Mouse (Mus musculus) forebrain, embryonic 10.5 days (tissue): ENCODE results near the gene Gm10645. TPM values are rescaled to one million over a fixed set of nuclear protein-coding genes. Genes with fewer than 3 reads are reported as not detected.

Experiments used
- DNase-seq: peaks from one replicate; pipeline ENCODE4 v3.0.0-alpha.2; 2017; ENCODE audit warnings: low spot score; ENCODE audit errors: extremely low spot score
- H3K27ac ChIP-seq: fragments of 300-500 bp; sonication (generic); 2 replicates; pipeline ENCODE4 v1.5.1; 2016; ENCODE audit warnings: mild to moderate bottlenecking
- H3K27me3 ChIP-seq: fragments of 300-500 bp; sonication (generic); 2 replicates; pipeline ENCODE4 v1.6.1; 2016; ENCODE audit warnings: mild to moderate bottlenecking; ENCODE audit not compliant: poor library complexity, severe bottlenecking
- H3K36me3 ChIP-seq: fragments of 300-500 bp; sonication (generic); replicated peaks from 2 replicates; pipeline ENCODE4 v1.6.1; 2016; ENCODE audit warnings: mild to moderate bottlenecking, moderate library complexity
- H3K4me1 ChIP-seq: fragments of 300-500 bp; sonication (generic); 2 replicates; pipeline ENCODE4 v1.6.1; 2016
- H3K4me3 ChIP-seq: fragments of 300-500 bp; sonication (generic); 2 replicates; pipeline ENCODE4 v1.5.1; 2016; ENCODE audit warnings: mild to moderate bottlenecking, moderate library complexity
- H3K9me3 ChIP-seq: fragments of 300-500 bp; sonication (generic); 2 replicates; pipeline ENCODE4 v1.6.1; 2016; ENCODE audit warnings: mild to moderate bottlenecking, moderate library complexity
- WGBS: fragments of 180-500 bp; shearing (Covaris S2); methylation state at CpG from one replicate; pipeline ENCODE4 v1.1.7; 2016; 5-methylcytosine and 5-hydroxymethylcytosine counted together
- polyA plus RNA-seq: library from polyadenylated mRNA; unstranded; fragments of >200 nt; fragmentation: Nextera tagmentation; extraction: Ambion mirVana; gene quantifications from 2 replicates; pipeline ENCODE4 v1.2.1, GENCODE M21; 2016

Gm10645 gene
- polyA plus RNA-seq, 1 experiment from 2014 or later, result 1.4 TPM

DNA sequence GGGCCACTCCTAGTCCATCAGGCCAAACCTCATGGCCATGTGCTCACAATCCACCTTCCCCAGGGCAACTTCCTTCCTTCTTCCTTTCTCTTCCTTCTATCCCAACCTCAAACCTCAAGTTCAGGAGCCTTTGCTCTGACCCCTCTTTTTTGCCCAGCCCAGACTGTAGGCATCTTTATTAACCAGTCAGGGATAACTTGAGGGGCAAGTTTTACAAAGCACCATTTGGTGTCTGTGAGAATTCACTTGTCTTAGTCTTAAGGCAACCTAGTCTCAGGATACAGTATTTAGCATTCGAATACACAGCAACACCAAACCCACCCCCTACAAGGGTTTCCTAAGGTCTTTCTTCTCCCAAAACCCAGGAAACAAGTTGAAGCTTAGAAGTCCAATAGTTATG, 6.4 kb downstream of the Gm10645 start:
- Histone ChIP-seq H3K9me3 (no peaks in the 10 kb centered on the region), H3K27ac (no peak overlapping the region), H3K4me1 (peaks cover 2% of the 10 kb centered on the region), H3K4me3 (no peak overlapping the region), H3K27me3 (no peaks in the 10 kb centered on the region), H3K36me3 (no peaks in the 10 kb centered on the region)
- 54% methylated on average over 1 of the region's 1 CpGs for WGBS
- no peak for DNase-seq

DNA sequence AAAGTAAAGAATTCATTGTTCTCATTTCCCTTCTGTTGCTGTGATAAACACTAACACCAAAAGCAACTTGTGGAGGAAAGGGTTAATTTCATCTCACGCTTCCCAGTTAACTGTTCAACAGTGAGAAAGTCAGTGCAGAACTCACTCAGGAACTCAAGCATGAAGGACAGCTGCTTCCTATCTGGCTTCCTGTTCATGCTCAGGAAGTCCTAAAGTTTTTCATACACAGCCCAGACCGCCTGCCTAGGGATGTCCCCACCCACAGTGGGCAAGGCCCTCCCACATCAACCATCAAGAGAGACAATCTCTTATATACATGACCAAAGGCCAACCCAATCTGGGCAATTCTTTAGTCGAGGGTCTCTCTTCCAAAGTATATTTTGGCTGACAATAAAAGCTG, 7.0 kb downstream of the Gm10645 start:
- 75% methylated on average over 3 of the region's 3 CpGs for WGBS
- H3K4me1 ChIP-seq, result no peaks in the 10 kb centered on the region
- H3K9me3 ChIP-seq, result no peaks in the 10 kb centered on the region
- no peak overlapping the region for H3K27ac ChIP-seq
- no peaks in the 10 kb centered on the region for H3K27me3 ChIP-seq
- DNase-seq, result no peak
- H3K4me3 ChIP-seq, result no peak overlapping the region
- H3K36me3 ChIP-seq, result no peaks in the 10 kb centered on the region

DNA sequence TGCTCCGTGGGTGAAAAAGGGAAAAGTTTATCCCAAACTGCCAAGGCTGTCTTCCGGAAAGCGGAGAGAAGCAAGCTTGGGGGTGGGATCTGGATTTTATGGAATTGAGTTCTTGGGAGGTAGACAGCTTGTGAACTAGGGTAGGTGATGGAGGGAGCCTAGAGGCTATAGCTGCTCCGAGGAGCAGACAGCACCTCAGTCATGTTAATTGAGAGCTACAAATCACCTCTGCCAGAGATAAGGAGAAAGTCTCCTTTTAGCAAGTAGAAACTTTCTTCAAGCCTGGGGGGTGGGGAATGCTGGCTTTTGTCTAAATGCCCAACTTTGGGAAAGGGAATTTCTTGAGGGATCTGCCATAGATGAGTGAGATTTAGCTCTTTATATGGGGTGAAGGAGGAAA, 10.9 kb downstream of the Gm10645 start:
- DNase-seq, result no peak
- no peaks in the 10 kb centered on the region for H3K27me3 ChIP-seq
- no peaks in the 10 kb centered on the region for H3K9me3 ChIP-seq
- H3K4me1 ChIP-seq, result no peaks in the 10 kb centered on the region
- no peak overlapping the region for H3K4me3 ChIP-seq
- WGBS, result 50% methylated on average over 4 of the region's 4 CpGs
- no peaks in the 10 kb centered on the region for H3K36me3 ChIP-seq
- no peak overlapping the region for H3K27ac ChIP-seq

DNA sequence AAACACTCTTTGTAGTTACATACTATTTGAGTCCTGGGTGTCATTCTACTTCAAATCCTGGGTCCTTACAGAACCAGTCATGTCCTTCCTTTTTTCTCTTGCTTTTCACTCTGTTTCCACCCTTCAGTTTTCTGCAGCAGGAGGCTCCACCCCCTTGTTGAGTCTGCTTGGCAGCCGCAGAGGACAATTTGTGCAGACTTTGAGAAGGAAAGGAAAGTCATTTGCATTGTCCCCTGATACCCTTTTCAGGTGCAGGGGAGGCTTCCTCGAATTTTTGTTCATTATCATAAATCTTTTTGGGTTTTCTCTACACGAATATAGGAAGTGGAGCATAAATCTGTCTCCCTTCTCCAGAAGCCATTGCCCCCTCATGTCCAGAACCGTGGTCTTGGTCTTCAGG, 13.5 kb downstream of the Gm10645 start:
- no peaks in the 10 kb centered on the region for H3K9me3 ChIP-seq
- H3K4me1 ChIP-seq, result no peaks in the 10 kb centered on the region
- no peaks in the 10 kb centered on the region for H3K27me3 ChIP-seq
- WGBS, result 81% methylated on average over 4 of the region's 4 CpGs
- H3K36me3 ChIP-seq, result no peaks in the 10 kb centered on the region
- no peak overlapping the region for H3K27ac ChIP-seq
- H3K4me3 ChIP-seq, result no peak overlapping the region
- no peak for DNase-seq

DNA sequence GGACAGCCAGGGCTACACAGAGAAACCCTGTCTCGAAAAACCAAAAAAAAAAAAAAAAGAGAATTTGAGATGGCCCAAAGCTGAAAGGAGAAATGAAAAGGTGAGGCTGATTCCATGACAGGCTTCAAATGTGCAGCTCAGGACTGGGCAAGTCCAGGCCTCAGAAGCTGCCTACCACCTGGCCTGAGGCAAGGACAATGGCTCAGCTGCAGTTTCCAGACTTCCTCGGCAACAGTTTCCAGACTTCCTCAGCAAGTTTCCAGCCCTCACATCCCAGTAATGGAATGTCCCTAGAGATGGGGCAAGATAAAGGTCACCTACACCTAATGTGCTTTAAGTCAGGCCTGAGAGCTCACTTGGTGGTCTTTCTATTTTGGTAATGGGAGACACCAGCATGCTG, 13.9 kb downstream of the Gm10645 start:
- no peak overlapping the region for H3K27ac ChIP-seq
- DNase-seq, result no peak
- H3K9me3 ChIP-seq, result no peaks in the 10 kb centered on the region
- H3K4me3 ChIP-seq, result no peak overlapping the region
- H3K27me3 ChIP-seq, result no peaks in the 10 kb centered on the region
- H3K36me3 ChIP-seq, result no peaks in the 10 kb centered on the region
- no peaks in the 10 kb centered on the region for H3K4me1 ChIP-seq
- WGBS, result 73% methylated on average over 2 of the region's 2 CpGs

DNA sequence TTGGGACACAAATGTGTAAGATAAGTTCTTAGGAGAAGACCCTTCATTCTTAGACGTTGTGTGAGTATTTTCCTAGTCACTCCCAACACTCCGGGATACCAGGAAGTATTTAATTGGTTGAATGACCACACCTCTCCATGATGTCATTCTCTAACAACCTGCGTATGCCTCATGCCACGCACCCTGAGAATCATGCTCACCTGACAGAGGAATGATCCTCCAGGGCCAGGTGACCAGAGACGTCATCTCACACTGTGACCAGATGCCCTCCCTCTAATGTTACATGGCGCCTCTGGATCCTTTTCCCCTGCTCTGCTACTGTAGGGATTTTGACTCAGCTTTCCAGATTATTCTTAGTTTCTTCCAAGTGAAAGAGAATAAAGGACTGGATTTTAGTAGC, 16.8 kb downstream of the Gm10645 start:
- no peak for DNase-seq
- no peak overlapping the region for H3K4me3 ChIP-seq
- no peaks in the 10 kb centered on the region for H3K36me3 ChIP-seq
- WGBS, result 94% methylated on average over 6 of the region's 6 CpGs
- H3K27me3 ChIP-seq, result no peaks in the 10 kb centered on the region
- peaks cover 5% of the 10 kb centered on the region; the same call in 1 of the 2 replicates for H3K9me3 ChIP-seq
- no peak overlapping the region for H3K27ac ChIP-seq
- H3K4me1 ChIP-seq, result no peaks in the 10 kb centered on the region

DNA sequence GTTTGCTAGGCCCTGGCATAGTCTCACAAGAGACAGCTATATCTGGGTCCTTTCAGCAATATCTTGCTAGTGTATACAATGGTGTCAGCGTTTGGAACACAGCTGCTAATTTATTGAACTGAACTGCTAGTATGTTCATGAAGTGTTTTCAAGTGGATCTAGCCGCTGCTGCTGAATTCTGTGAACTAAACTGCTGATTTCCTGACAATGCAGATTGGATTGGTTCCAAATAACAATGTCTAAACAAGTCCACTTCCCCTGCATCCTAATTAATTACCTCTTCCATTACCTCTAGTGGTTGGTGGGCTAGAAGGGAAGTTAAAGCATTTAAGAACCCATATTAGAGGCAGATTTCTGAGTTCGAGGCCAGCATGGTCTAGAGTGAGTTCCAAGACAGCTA, 20.5 kb downstream of the Gm10645 start:
- H3K9me3 ChIP-seq, result peaks cover 5% of the 10 kb centered on the region; the same call in 1 of the 2 replicates
- 88% methylated on average over 3 of the region's 3 CpGs for WGBS
- H3K27ac ChIP-seq, result no peak overlapping the region
- no peaks in the 10 kb centered on the region for H3K4me1 ChIP-seq
- H3K27me3 ChIP-seq, result no peaks in the 10 kb centered on the region
- H3K4me3 ChIP-seq, result no peak overlapping the region
- H3K36me3 ChIP-seq, result no peaks in the 10 kb centered on the region
- no peak for DNase-seq

DNA sequence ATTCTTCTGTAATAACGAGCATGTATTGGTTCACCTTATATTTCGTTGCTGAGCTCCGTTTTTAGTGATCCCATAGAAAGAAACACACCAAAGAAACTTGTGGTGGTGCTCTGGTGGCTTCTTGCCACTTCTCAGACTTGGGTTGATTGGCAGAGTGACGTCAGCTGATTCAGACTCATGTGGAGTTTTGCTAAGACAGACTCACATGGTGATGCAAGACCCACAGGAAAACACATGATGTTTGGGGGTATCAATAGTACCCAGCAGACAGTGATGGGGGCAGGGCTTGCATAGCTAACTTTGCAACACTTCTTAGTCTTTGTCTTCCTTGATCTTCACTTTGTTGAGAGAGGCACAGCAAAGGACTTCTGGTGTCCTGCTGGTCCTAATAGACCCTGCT, 21.4 kb downstream of the Gm10645 start:
- Histone ChIP-seq H3K4me1 (no peaks in the 10 kb centered on the region), H3K27me3 (no peaks in the 10 kb centered on the region), H3K9me3 (peaks cover 5% of the 10 kb centered on the region; the same call in 1 of the 2 replicates), H3K27ac (no peak overlapping the region), H3K36me3 (no peaks in the 10 kb centered on the region), H3K4me3 (no peak overlapping the region)
- no peak for DNase-seq
- 90% methylated on average over 4 of the region's 4 CpGs for WGBS

DNA sequence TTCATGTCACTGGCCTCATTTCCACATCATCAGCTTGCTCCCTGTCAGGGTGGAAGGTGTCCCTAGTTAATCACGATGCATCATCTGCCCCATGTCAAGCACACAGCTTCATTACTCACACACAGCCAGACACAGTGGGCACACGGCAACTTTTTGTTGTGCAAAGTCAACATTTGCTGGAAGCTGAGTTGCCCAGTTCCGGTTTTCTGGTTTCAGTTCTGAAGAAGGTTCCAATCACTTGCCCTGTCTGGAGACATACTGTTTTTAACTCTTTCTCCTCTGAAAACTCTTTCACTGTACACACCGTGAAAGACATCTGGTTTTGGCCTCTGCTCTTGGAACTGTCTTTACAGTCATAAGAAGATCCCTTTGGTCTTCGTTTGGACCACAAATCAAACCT, 24.6 kb downstream of the Gm10645 start:
- no peak overlapping the region for H3K27ac ChIP-seq
- no peaks in the 10 kb centered on the region for H3K27me3 ChIP-seq
- H3K4me1 ChIP-seq, result no peaks in the 10 kb centered on the region
- WGBS, result 88% methylated on average over 5 of the region's 5 CpGs
- H3K9me3 ChIP-seq, result peaks cover 5% of the 10 kb centered on the region; the same call in 1 of the 2 replicates
- H3K36me3 ChIP-seq, result no peaks in the 10 kb centered on the region
- H3K4me3 ChIP-seq, result no peak overlapping the region
- no peak for DNase-seq

DNA sequence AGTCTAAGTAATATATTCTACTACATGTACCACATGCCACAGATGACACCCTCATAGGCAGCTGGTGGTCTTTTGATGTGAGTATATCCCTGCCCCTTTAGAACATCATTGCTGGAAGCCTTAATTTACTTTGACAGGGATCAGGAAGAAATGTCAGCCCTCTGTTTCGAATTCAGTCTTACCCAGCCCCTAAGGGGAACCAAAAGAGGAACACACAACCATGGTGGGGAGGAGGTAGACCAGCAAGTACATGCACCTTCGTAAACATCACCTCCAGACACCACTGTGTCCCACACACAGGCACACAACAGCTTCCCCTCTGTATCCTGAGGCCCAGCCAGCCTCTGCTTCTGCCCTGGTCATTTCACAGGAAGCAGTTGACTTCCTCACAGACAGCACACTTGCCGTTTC, 25.3 kb downstream of the Gm10645 start:
- no peak for DNase-seq
- Histone ChIP-seq H3K36me3 (no peaks in the 10 kb centered on the region), H3K4me3 (no peak overlapping the region), H3K27me3 (no peaks in the 10 kb centered on the region), H3K9me3 (peaks cover 5% of the 10 kb centered on the region; the same call in 1 of the 2 replicates), H3K27ac (no peak overlapping the region), H3K4me1 (no peaks in the 10 kb centered on the region)
- 83% methylated on average over 3 of the region's 3 CpGs for WGBS

DNA sequence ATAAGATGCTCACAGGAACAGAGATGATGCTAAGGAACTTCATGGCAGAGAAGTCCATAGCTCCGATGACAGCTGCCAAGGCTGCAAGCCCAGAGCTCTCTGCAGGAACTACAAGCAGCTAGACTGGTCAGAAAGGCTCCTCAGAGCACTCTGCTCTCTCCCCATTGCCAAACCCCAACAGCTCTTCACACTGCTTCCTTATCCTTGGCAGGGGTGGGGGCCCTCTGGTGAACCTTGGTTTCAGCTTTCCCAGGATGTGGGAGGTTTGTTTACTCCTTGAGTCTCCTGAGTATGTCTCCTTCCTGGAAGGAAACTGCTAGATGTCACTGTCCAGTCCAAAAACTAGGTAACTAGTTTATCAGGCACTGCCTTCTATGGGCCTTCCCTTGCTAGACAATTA, 25.9 kb downstream of the Gm10645 start:
- Histone ChIP-seq H3K27ac (no peak overlapping the region), H3K9me3 (peaks cover 5% of the 10 kb centered on the region; the same call in 1 of the 2 replicates), H3K27me3 (no peaks in the 10 kb centered on the region), H3K4me3 (no peak overlapping the region), H3K4me1 (no peaks in the 10 kb centered on the region), H3K36me3 (no peaks in the 10 kb centered on the region)
- 88% methylated on average over 1 of the region's 1 CpGs for WGBS
- DNase-seq, result no peak

DNA sequence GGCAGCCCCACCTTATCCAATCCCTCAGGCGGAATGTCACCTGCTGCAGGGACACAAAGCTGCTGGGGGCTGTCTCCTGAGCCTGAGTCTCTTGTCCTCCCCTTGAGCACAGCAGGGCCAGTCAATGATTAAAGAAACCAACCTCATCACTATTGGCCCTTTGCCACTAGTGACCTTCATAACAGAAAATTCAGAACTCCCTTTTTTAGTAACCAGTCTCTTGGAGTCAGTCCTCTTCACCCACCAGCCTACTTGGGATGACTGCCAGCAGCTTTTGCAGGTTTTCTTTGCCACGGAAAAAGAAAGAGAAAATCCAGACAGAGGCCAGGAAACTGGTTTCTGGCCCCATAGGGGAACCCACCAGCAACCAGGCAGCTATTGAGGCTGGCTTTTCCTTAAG, 30.9 kb downstream of the Gm10645 start:
- no peaks in the 10 kb centered on the region for H3K27me3 ChIP-seq
- no peak overlapping the region for H3K27ac ChIP-seq
- no peaks in the 10 kb centered on the region for H3K4me1 ChIP-seq
- H3K36me3 ChIP-seq, result no peaks in the 10 kb centered on the region
- WGBS, result 72% methylated on average over 2 of the region's 2 CpGs
- H3K4me3 ChIP-seq, result no peak overlapping the region
- DNase-seq, result no peak
- no peaks in the 10 kb centered on the region for H3K9me3 ChIP-seq
